Mouse (Mus musculus) stomach, embryonic 16.5 days (tissue): ENCODE data around the gene Oas1c. TPM values are rescaled to one million over a fixed set of nuclear protein-coding genes. Genes with fewer than 3 reads are reported as not detected.

ENCODE experiments used
- ATAC-seq: fragments of 200-750 bp; cut with Nextera tagmentation; 2 replicates; pipeline ENCODE4 v1.8.0; 2017; ENCODE audit warnings: moderate number of reproducible peaks, moderate TSS enrichment; ENCODE audit not compliant: insufficient read depth, low FRiP score
- H3K27ac ChIP-seq: fragments of 300-500 bp; sonication (generic); 2 replicates; pipeline ENCODE4 v1.5.1; 2014; ENCODE audit warnings: low read length
- H3K27me3 ChIP-seq: fragments of 300-500 bp; sonication (generic); 2 replicates; pipeline ENCODE4 v1.6.1; 2014; ENCODE audit warnings: low read length, control low read depth, mixed read lengths; ENCODE audit not compliant: control insufficient read depth, insufficient read depth
- H3K36me3 ChIP-seq: fragments of 300-500 bp; sonication (generic); 2 replicates; pipeline ENCODE4 v1.6.1; 2014; ENCODE audit warnings: low read length; ENCODE audit not compliant: control insufficient read depth, insufficient read depth
- H3K4me1 ChIP-seq: fragments of 300-500 bp; sonication (generic); 2 replicates; pipeline ENCODE4 v1.6.1; 2014; ENCODE audit warnings: low read length, control low read depth, mixed read lengths; ENCODE audit not compliant: control insufficient read depth, insufficient read depth
- H3K4me2 ChIP-seq: fragments of 300-500 bp; sonication (generic); 2 replicates; pipeline ENCODE4 v1.6.1; 2014; ENCODE audit warnings: low read depth, low read length, mixed read lengths
- H3K4me3 ChIP-seq: fragments of 300-500 bp; sonication (generic); replicated peaks from 2 replicates; pipeline ENCODE4 v1.5.1; 2014; ENCODE audit warnings: mild to moderate bottlenecking, low read length
- H3K9ac ChIP-seq: fragments of 300-500 bp; sonication (generic); 2 replicates; pipeline ENCODE4 v1.6.1; 2014; ENCODE audit warnings: low read length
- H3K9me3 ChIP-seq: fragments of 300-500 bp; sonication (generic); replicated peaks from 2 replicates; pipeline ENCODE4 v1.6.1; 2016; ENCODE audit warnings: low read length, control low read depth; ENCODE audit not compliant: control insufficient read depth
- WGBS: fragments of 180-500 bp; shearing (Covaris S2); extraction: QIAGEN DNeasy Blood & Tissue Kit; methylation state at CpG from one replicate; pipeline ENCODE4 v1.1.7; 2014; 5-methylcytosine and 5-hydroxymethylcytosine counted together
- microRNA-seq: library from miRNA; unstranded; fragments of <30 nt; microRNA quantifications from one replicate; pipeline ENCODE4, GENCODE M21; 2016
- polyA plus RNA-seq: library from polyadenylated mRNA; unstranded; fragments of >200 nt; fragmentation: Nextera tagmentation; extraction: Ambion mirVana; gene quantifications from 2 replicates; pipeline ENCODE4 v1.2.1, GENCODE M21; 2015

Oas1c gene
- polyA plus RNA-seq, 1 experiment from 2014 or later, result 0.65 TPM

GRCm38 (mm10) chr5:120775287-120775985 is 36.9 kb downstream of the Oas1c start:
- Histone ChIP-seq H3K4me1 (no peaks in the 10 kb centered on the region), H3K27me3 (no peaks in the 10 kb centered on the region), H3K4me2 (no peak overlapping the region), H3K4me3 (no peak overlapping the region), H3K36me3 (no peaks in the 10 kb centered on the region), H3K9ac (no peak overlapping the region), H3K27ac (no peak overlapping the region), H3K9me3 (no peaks in the 10 kb centered on the region)
- 66% methylated on average over 14 of the region's 14 CpGs for WGBS
- ATAC-seq, result no peak

- Histone ChIP-seq H3K4me1 (no peaks in the 10 kb centered on the region), H3K4me2 (no peak overlapping the region), H3K27me3 (no peaks in the 10 kb centered on the region), H3K9me3 (no peaks in the 10 kb centered on the region), H3K4me3 (no peak overlapping the region), H3K36me3 (no peaks in the 10 kb centered on the region), H3K9ac (no peak overlapping the region), H3K27ac (no peak overlapping the region)
- 54% methylated on average over 3 of the region's 3 CpGs for WGBS
- no peak for ATAC-seq
Observed at GRCm38 (mm10) chr5:120769396-120769795, 42.9 kb downstream of the Oas1c start.

- H3K9me3 ChIP-seq, result no peaks in the 10 kb centered on the region
- H3K4me3 ChIP-seq, result no peak overlapping the region
- H3K9ac ChIP-seq, result no peak overlapping the region
- ATAC-seq, result no peak
- no peaks in the 10 kb centered on the region; the same call in 1 of the 2 replicates for H3K27me3 ChIP-seq
- 69% methylated on average over 8 of the region's 8 CpGs for WGBS
- no peaks in the 10 kb centered on the region for H3K4me1 ChIP-seq
- H3K4me2 ChIP-seq, result no peak overlapping the region
- H3K36me3 ChIP-seq, result no peaks in the 10 kb centered on the region
- H3K27ac ChIP-seq, result no peak overlapping the region
Observed at GRCm38 (mm10) chr5:120765010-120765409, 47.3 kb downstream of the Oas1c start.

GRCm38 (mm10) chr5:120761901-120762300 is 50.4 kb downstream of the Oas1c start:
- ATAC-seq, result no peak
- no peaks in the 10 kb centered on the region; the same call in 1 of the 2 replicates for H3K27me3 ChIP-seq
- H3K36me3 ChIP-seq, result no peaks in the 10 kb centered on the region
- no peak overlapping the region for H3K27ac ChIP-seq
- no peak overlapping the region for H3K4me2 ChIP-seq
- H3K4me3 ChIP-seq, result no peak overlapping the region
- 31% methylated on average over 6 of the region's 6 CpGs for WGBS
- no peaks in the 10 kb centered on the region for H3K9me3 ChIP-seq
- no peak overlapping the region for H3K9ac ChIP-seq
- H3K4me1 ChIP-seq, result no peaks in the 10 kb centered on the region

GRCm38 (mm10) chr5:120754215-120754614 is 58.1 kb downstream of the Oas1c start:
- ATAC-seq, result no peak
- Histone ChIP-seq H3K4me1 (no peaks in the 10 kb centered on the region), H3K36me3 (no peaks in the 10 kb centered on the region), H3K4me2 (no peak overlapping the region), H3K27ac (no peak overlapping the region), H3K27me3 (no peaks in the 10 kb centered on the region), H3K9me3 (no peaks in the 10 kb centered on the region), H3K9ac (no peak overlapping the region), H3K4me3 (no peak overlapping the region)
- 84% methylated on average over 4 of the region's 4 CpGs for WGBS

GRCm38 (mm10) chr5:120752786-120753185 is 59.5 kb downstream of the Oas1c start:
- Histone ChIP-seq H3K27ac (no peak overlapping the region), H3K36me3 (no peaks in the 10 kb centered on the region), H3K9ac (no peak overlapping the region), H3K9me3 (no peaks in the 10 kb centered on the region), H3K4me1 (no peaks in the 10 kb centered on the region), H3K27me3 (no peaks in the 10 kb centered on the region), H3K4me2 (no peak overlapping the region), H3K4me3 (no peak overlapping the region)
- ATAC-seq, result no peak
- 79% methylated on average over 3 of the region's 3 CpGs for WGBS

GRCm38 (mm10) chr5:120751206-120751605 is 61.1 kb downstream of the Oas1c start:
- 64% methylated on average over 3 of the region's 3 CpGs for WGBS

More at GRCm38 (mm10) chr5:120751206-120751605, 61.1 kb downstream of the Oas1c start:
- no peak overlapping the region for H3K9ac ChIP-seq
- no peak overlapping the region for H3K27ac ChIP-seq
- no peaks in the 10 kb centered on the region for H3K9me3 ChIP-seq
- no peak overlapping the region for H3K4me3 ChIP-seq
- no peaks in the 10 kb centered on the region for H3K36me3 ChIP-seq
- no peaks in the 10 kb centered on the region for H3K27me3 ChIP-seq
- no peak overlapping the region for H3K4me2 ChIP-seq
- ATAC-seq, result no peak
- no peaks in the 10 kb centered on the region for H3K4me1 ChIP-seq

Small RNA genes within 50 kb of the gene (microRNA-seq; reads per million reads assigned to microRNA genes)
- not detected for gene Gm22907

Other genes with a start within 250 kb of the Oas1c start
- 21.5 and 23.8 TPM in 2 replicates for gene Tpcn1, start 223.8 kb downstream of the Oas1c start, polyA plus RNA-seq
- gene Iqcd, start 223.5 kb downstream of the Oas1c start, polyA plus RNA-seq, result 0.34 and 0.67 TPM in 2 replicates
- 13.4 and 13.5 TPM in 2 replicates for gene Rita1, start 199.9 kb downstream of the Oas1c start, polyA plus RNA-seq
- gene Ddx54, start 199.8 kb downstream of the Oas1c start, polyA plus RNA-seq, result 41.9 and 45.6 TPM in 2 replicates
- not detected in 2 replicates for gene Cfap73, start 178.3 kb downstream of the Oas1c start, polyA plus RNA-seq
- 0.40 and 0.72 TPM in 2 replicates for gene Rasal1, start 163.7 kb downstream of the Oas1c start, polyA plus RNA-seq
- 2.3 and 3.6 TPM in 2 replicates for gene Dtx1, start 100.6 kb downstream of the Oas1c start, polyA plus RNA-seq
- 0.32 and 0.62 TPM in 2 replicates for gene Oas2, start 62.7 kb downstream of the Oas1c start, polyA plus RNA-seq
- 0.17 and 0.18 TPM in 2 replicates for gene Oas3, start 34.9 kb downstream of the Oas1c start, polyA plus RNA-seq
- not detected in 2 replicates for gene Oas1e, start 17.0 kb downstream of the Oas1c start, polyA plus RNA-seq
- gene Oas1f, start 34.9 kb upstream of the Oas1c start, polyA plus RNA-seq, result not detected in 2 replicates
- not detected in 2 replicates for gene Oas1h, start 48.9 kb upstream of the Oas1c start, polyA plus RNA-seq
- 1.0 and 1.1 TPM in 2 replicates for gene Oas1g, start 75.1 kb upstream of the Oas1c start, polyA plus RNA-seq
- gene Oas1a, start 95.0 kb upstream of the Oas1c start, polyA plus RNA-seq, result 2.4 and 3.0 TPM in 2 replicates
- gene Oas1d, start 102.0 kb upstream of the Oas1c start, polyA plus RNA-seq, result not detected in 2 replicates
- 0.06 and 0.26 TPM in 2 replicates for gene Rph3a, start 197.6 kb upstream of the Oas1c start, polyA plus RNA-seq